30 mouse cellular contexts compared by ENCODE assay signal in genomic region chr5:38371308-38371707, GRCm38 (mm10). TPM values are rescaled to one million over a fixed set of nuclear protein-coding genes. Genes with fewer than 3 reads are reported as not detected.
DNase-seq lines count a peak whose midpoint lies in the region; TF ChIP-seq lines count a peak whose summit lies in the region.
"Had no signal": no experiment of that assay in that cellular context is flagged by ENCODE, and none has a peak within 500 bp of the region (broad histone marks: within the 10 kb centered on the region; RNA-seq: fewer than 3 reads in every experiment).

No protein-coding gene starts in this region.

- H3K79me2 ChIP-seq in heart, adult 2 months (replicated peaks; ENCODE audit: control insufficient read depth, insufficient read depth, low read length) = no peaks in the 10 kb centered on the region

- TF ChIP-seq POLR2A in embryonic fibroblast, embryonic 13.5 days (IDR thresholded peaks at IDR 0.05; ENCODE audit: low read depth, low read length) = no peak
- no peak for TF ChIP-seq POLR2A in heart, adult 2 months (IDR thresholded peaks at IDR 0.05; ENCODE audit: insufficient read depth, low read depth, low read length)

- H3K4me3 ChIP-seq in embryonic fibroblast, embryonic 13.5 days (ENCODE audit: insufficient read depth, low read length) = no peak overlapping the region
- H3K4me3 ChIP-seq in heart, adult 2 months = no peak overlapping the region
- H3K4me3 ChIP-seq: embryonic facial prominence, embryonic 12.5 days; heart, embryonic 12.5 days; heart, embryonic 15.5 days had no signal

- H3K9ac ChIP-seq in heart, adult 2 months (ENCODE audit: low read depth, low read length) = no peak overlapping the region
- H3K9ac ChIP-seq: embryonic facial prominence, embryonic 12.5 days; forebrain, postnatal 0 days; heart, embryonic 12.5 days; heart, embryonic 15.5 days; hindbrain, embryonic 14.5 days had no signal

- DNase-seq in 3134 (ENCODE audit: extremely low read depth, insufficient read length, low spot score) (peak; percentile 59), 3T3-L1 (ENCODE audit: low read depth, low spot score) (peak; percentile 87)
- DNase-seq in adrenal gland, adult 8-10 months = no peak
- DNase-seq in heart, adult 2 months = no peak
- DNase-seq in spleen, adult 18-20 months = no peak
- DNase-seq: adrenal gland, postnatal 10 days; adrenal gland, postnatal 36 days; B cell, adult 2 months; cerebellum, adult 18-20 months; cerebellum, adult 9-10 months; cerebellum, postnatal 14 days; forebrain, postnatal 0 days; gastrocnemius, postnatal 10 days; gastrocnemius, postnatal 36 days; heart, postnatal 10 days; heart, postnatal 36 days; kidney, adult 18-20 months had no signal

- no peaks in the 10 kb centered on the region for H3K27me3 ChIP-seq in heart, adult 2 months (ENCODE audit: control insufficient read depth, insufficient read depth, low read length)
- H3K27me3 ChIP-seq: embryonic facial prominence, embryonic 12.5 days; heart, embryonic 12.5 days; heart, embryonic 15.5 days had no signal

- WGBS in heart, adult 2 months = 86% methylated on average over 1 of the region's 1 CpGs

- H3K27ac ChIP-seq in embryonic fibroblast, embryonic 13.5 days (ENCODE audit: insufficient read depth, low read length) = peak overlapping the region; percentile 30; the same call in 1 of the 2 replicates
- no peak overlapping the region for H3K27ac ChIP-seq in heart, adult 2 months
- H3K27ac ChIP-seq: embryonic facial prominence, embryonic 12.5 days; heart, embryonic 15.5 days; hindbrain, embryonic 14.5 days; hindbrain, postnatal 0 days had no signal

- TF ChIP-seq EP300 in heart, adult 2 months (IDR thresholded peaks at IDR 0.05; ENCODE audit: insufficient read depth, low read depth, low read length) = no peak

- TF ChIP-seq CTCF in embryonic fibroblast, embryonic 13.5 days (IDR thresholded peaks at IDR 0.05; ENCODE audit: borderline replicate concordance, insufficient read depth, low read length) = no peak
- TF ChIP-seq CTCF in heart, adult 2 months (IDR thresholded peaks at IDR 0.05) = no peak

- peaks cover 4% of the 10 kb centered on the region for H3K4me1 ChIP-seq in embryonic fibroblast, embryonic 13.5 days (ENCODE audit: control insufficient read depth, insufficient read depth, low read length)
- no peaks in the 10 kb centered on the region for H3K4me1 ChIP-seq in heart, adult 2 months (ENCODE audit: control insufficient read depth, insufficient read depth, low read length)

- intact Hi-C loops in heart, adult 2 months (cut with DNase I) = no loop called here

- no peaks in the 10 kb centered on the region for H3K36me3 ChIP-seq in heart, adult 2 months (ENCODE audit: control insufficient read depth, insufficient read depth, low read length)
- H3K36me3 ChIP-seq: embryonic facial prominence, embryonic 12.5 days; heart, embryonic 12.5 days; heart, embryonic 15.5 days had no signal

RNA-seq across cellular contexts. Expression of gene Drd5, which starts 52.1 kb away (rescaled TPM):
- not detected in 2 replicates for polyA plus RNA-seq in embryonic fibroblast, embryonic 13.5 days (2011; ENCODE audit: insufficient read length, low read depth, missing spikeins)
- not detected for total RNA-seq in adrenal gland, adult 8-10 months (2022)
- total RNA-seq in heart, adult 2 months (2021) = not detected
- not detected in 2 replicates for polyA plus RNA-seq in heart, adult 2 months (2012; rRNA removed)
- total RNA-seq: adrenal gland, postnatal 10 days; adrenal gland, postnatal 36 days; gastrocnemius, adult 18-20 months; gastrocnemius, postnatal 10 days; gastrocnemius, postnatal 36 days; granulocyte monocyte progenitor cell, adult 5-6 weeks; heart, postnatal 10 days; heart, postnatal 36 days; MEL had no signal
- polyA plus RNA-seq: activated CD4-positive, CD25-positive, alpha-beta regulatory T cell, adult 4 months; forebrain, embryonic 11.5 days; heart, embryonic 12.5 days; heart, embryonic 15.5 days; hindbrain, embryonic 11.5 days; intestine, embryonic 16.5 days had no signal

Comparison
In these comparisons a context has a peak if more than half of its experiments do, and no peak if none do; other contexts are left out.
1. DNase-seq: peak in 3134 (single experiment) and 3T3-L1 (single experiment); none in adrenal gland, adult 8-10 months (single experiment), heart, adult 2 months (0 of 2) and spleen, adult 18-20 months (0 of 2).